Mouse (Mus musculus) erythroid progenitor cell, adult 5-6 weeks (primary cell): ENCODE data around the gene Ibsp. TPM values are rescaled to one million over a fixed set of nuclear protein-coding genes. Genes with fewer than 3 reads are reported as not detected.

Source experiments
- ATAC-seq: replicated peaks from 2 replicates; pipeline ENCODE4 v1.8.0; 2016; ENCODE audit warnings: moderate number of reproducible peaks, mild to moderate bottlenecking, moderate TSS enrichment, inconsistent platforms; ENCODE audit not compliant: poor library complexity, low FRiP score, severe bottlenecking
- total RNA-seq, 2 experiments: library from RNA; stranded (forward) in 1 of 2; stranded (reverse) in 1 of 2; fragments of 150-400 nt in 1 of 2; fragments of 186-747, 209-891 nt in 1 of 2; gene quantifications; 2 replicates each; pipeline versions ENCODE4 v1.2.3 to v1.2.4; 2015 to 2017; ENCODE audit warnings: low replicate concordance in 2 of 2

Gene Ibsp
- total RNA-seq, 2 experiments from 2014 or later = 2.4 to 2.9 TPM

DNA sequence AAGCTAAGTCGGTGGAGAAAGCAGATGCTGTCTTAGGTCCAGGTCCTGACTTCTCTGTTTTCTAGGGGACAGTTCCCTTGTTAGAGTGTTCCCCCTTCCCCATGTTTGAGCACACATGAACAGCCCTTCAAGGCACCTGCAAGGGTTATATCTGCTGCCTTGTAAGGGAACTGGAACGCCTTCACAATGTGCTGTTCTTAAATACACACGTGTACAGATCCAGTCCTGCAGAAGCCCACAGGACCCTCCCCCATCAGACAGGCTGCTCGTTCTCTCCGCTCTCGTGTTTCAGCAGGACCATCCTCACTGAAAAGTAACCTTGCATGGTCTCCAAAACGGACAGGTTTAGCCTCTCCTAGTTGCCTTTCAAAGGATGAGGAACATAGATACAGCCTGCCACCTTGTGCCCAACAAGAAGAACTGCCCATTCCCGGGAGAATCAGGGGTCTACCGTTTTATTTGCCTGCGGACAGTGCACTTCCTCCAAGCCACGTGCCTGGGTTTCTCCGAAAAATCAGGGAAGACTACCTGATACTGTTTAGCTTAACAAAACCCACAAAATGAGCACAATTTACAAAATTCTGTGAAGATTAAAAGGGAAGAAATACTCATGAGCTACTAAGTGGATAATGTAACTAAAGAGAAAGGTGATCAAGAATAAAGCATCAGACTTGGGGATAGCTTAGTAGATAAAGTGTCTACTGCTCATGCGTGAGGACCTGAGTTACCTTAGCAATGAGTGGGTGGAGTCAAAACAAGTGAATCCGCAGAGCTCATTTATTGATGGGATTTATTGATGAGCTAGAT, 40.9 kb downstream of the Ibsp start:
- ATAC-seq = no peak

DNA sequence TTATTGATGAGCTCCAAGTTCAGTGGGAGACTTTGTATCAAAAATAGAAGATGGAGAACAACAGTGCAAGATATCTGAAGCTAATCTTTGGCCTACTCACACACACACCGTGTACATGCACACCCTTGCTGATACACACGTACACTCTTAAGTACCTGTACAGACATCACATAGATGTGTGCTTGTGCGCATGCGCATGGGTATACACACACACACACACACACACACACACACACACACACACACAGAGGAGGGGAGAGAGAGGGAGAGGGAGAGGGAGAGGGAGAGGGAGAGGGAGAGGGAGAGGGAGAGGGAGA, 41.5 kb downstream of the Ibsp start:
- ATAC-seq = no peak

DNA sequence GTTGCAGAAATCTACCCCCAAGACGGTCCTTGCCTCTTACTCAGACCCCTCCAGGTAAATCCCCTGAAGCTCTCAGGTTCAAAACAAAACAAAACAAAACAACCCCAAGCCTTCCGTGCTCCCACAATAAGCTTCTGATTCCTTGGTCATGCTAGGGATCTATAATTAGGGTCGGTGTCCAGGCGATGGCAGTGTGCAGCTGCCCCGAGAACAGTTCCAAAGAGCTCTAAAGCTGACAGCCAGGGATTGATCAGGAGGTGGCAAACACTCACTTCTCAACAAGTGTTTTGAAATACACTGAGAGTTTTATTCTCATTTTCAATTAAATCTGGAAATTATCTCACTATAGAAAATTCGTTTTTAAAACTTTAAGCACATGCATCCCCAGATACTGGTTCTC, 43.9 kb downstream of the Ibsp start:
- no peak for ATAC-seq

DNA sequence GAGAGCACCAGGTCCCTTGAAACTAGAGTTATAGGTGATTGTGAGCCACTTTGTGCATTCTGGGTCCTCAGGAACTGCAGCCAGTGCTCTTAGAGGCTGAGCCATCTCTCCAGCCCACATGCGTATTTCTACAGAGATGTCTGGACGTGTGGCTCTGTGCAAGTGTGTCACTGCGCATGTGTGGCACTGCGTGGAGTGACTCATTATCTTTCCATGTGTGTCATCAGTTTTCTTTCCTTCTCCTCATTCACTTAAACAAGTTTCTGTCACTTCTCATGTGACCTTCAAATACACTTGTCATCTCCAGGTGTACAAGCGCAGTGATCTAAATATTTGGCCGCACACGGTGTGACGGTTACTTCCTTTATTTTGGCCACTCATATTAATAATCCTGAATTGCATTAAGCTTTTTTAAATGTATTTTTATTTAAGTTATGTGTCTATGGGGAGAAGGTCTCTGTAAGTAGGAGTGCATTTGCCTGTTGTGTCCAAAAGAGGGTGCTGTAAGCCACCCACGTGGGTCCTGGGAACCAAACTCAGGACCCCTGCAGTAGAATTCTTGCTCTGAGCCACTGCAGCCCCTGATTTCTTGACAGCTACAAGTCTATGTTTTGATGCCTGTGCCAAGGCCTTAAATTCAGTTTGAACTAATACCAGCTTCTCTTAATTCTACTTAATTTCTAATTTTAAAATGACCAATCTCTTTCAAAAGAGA, 45.7 kb downstream of the Ibsp start:
- ATAC-seq = no peak

DNA sequence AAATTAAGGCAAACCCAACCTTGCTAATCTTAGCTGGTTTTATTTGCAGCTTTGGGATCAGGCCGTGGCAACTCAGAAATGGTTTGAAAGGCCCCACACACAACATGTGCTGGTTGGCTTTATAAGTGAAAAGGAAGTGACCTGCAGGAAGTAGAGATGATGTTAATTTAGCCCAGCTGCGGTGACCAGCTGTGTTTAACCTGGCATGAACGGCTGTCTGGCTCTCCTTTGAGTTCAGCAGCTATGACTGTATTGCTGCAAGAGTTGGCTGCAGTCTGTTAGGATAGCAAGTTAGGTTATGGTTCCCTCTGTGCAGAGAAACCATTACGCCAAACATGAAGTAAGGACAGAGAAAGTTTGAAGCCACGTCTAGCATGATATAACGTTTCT, 46.3 kb downstream of the Ibsp start:
- no peak for ATAC-seq

DNA sequence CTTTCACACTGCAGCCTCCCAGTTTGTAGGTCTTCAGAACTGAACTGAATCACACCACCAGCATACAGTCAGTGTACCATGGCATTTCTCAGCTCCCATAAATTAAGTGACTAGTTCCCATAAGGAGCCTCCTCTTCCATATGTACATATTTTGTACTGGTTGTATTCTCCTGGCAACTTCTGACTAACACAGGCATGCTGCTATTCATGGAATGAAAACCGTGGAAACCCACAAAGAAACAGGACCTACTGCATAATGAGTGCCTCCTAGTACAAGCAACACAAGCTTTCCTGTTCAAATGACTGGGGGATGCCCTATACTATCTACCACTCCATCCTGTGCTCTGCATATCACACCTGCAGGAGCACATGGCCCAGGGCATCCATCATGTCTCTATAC, 52.1 kb downstream of the Ibsp start:
- no peak for ATAC-seq

DNA sequence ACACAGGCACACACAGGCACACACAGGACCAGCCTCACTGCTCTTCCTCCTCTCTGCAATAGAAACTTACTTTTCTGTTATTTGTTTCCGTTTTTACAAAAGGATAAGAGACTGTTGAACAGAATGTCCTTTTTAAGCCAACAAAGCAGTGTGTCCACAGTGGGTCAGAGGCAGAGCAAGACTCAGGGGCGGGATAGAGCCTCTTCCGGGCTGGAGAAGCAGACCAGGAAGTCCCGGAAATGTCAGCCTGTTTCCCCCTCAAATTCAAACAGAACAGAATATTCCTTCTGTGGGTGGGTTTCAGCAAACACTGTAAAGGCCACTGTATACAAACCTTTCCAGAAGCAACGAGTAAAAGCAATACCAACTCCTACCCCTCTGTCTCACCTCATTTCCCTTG, 52.9 kb downstream of the Ibsp start:
- ATAC-seq = no peak

DNA sequence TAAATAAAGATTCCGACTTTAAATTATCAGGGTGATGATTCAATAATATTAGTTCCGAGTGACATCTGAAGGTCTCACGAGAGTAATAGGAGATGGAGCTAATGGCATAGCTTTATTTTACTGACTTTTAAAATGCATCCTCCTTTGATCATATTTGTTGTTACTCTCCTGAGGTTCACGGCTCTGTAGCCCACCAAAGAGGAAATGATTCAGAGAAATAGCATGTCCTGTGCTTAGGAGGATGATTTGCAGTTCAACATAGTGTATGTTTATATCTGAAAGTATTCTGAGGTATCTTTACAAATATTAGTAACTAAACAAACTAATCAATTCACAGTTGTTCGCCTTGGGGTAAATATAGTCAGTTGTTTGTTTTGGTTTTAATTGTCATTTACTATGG, 58.6 kb downstream of the Ibsp start:
- ATAC-seq = no peak

DNA sequence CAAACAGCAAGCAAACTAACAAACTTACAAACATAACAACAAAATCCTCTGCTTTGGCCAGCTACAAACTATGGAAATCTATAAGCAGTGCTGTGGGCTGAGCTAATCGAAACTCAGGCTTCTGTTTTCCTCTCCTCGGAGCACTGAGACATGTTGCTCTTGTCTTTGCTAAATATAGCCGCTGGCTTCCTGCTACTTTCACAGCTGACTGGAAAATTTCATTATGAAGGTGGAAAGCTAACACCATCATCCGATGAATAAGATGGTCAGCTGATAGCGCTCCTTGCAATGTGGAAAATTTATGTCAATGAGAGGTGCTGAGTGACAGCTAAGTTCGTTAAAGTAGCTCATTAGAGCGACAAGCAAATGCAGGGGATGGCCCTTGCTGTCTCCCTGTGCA, 59.6 kb downstream of the Ibsp start:
- no peak for ATAC-seq

DNA sequence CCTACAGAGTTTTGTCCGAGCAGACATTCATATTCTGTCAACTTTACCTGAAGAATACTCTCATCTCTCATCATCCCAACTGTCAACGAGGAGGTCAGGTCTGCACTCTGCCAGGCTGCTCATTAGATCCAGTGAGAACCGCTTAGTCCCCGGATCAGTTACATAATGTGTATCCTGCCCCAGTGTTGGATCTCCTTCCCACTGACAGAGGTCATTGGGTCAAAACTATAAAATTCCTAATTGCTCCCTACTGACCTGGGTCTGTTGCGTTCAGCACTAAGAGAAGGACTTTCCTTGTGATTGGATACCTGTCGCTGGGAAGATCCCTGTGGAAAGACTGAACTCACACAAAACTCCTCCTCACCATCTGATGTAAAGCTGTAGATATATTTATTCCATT, 60.3 kb downstream of the Ibsp start:
- ATAC-seq = no peak

Other genes with a start within 250 kb of the Ibsp start
- not detected in 2 replicates for gene Gm17660, start 221.6 kb upstream of the Ibsp start, total RNA-seq (2015; ENCODE audit: low replicate concordance)
- not detected in 2 replicates for gene Gm17660, start 221.6 kb upstream of the Ibsp start, total RNA-seq (2017; ENCODE audit: low replicate concordance)
- gene Sparcl1, start 185.4 kb upstream of the Ibsp start, total RNA-seq (2015; ENCODE audit: low replicate concordance) = not detected in 2 replicates
- not detected in 2 replicates for gene Sparcl1, start 185.4 kb upstream of the Ibsp start, total RNA-seq (2017; ENCODE audit: low replicate concordance)
- gene Dspp, start 128.5 kb upstream of the Ibsp start, total RNA-seq (2015; ENCODE audit: low replicate concordance) = not detected in 2 replicates
- gene Dspp, start 128.5 kb upstream of the Ibsp start, total RNA-seq (2017; ENCODE audit: low replicate concordance) = not detected in 2 replicates
- not detected in 2 replicates for gene Dmp1, start 96.6 kb upstream of the Ibsp start, total RNA-seq (2015; ENCODE audit: low replicate concordance)
- not detected in 2 replicates for gene Dmp1, start 96.6 kb upstream of the Ibsp start, total RNA-seq (2017; ENCODE audit: low replicate concordance)
- not detected in 2 replicates for gene Mepe, start 26.2 kb downstream of the Ibsp start, total RNA-seq (2015; ENCODE audit: low replicate concordance)
- not detected in 2 replicates for gene Mepe, start 26.2 kb downstream of the Ibsp start, total RNA-seq (2017; ENCODE audit: low replicate concordance)
- gene Spp1, start 135.9 kb downstream of the Ibsp start, total RNA-seq (2015; ENCODE audit: low replicate concordance) = 1.3 and 14.8 TPM in 2 replicates
- 2.4 and 3.3 TPM in 2 replicates for gene Spp1, start 135.9 kb downstream of the Ibsp start, total RNA-seq (2017; ENCODE audit: low replicate concordance)
- gene Pkd2, start 160.3 kb downstream of the Ibsp start, total RNA-seq (2015; ENCODE audit: low replicate concordance) = not detected in 2 replicates
- gene Pkd2, start 160.3 kb downstream of the Ibsp start, total RNA-seq (2017; ENCODE audit: low replicate concordance) = 0.90 and 1.2 TPM in 2 replicates
- gene BC005561, start 209.2 kb downstream of the Ibsp start, total RNA-seq (2015; ENCODE audit: low replicate concordance) = 5.9 and 6.1 TPM in 2 replicates
- gene BC005561, start 209.2 kb downstream of the Ibsp start, total RNA-seq (2017; ENCODE audit: low replicate concordance) = 4.2 and 5.2 TPM in 2 replicates